Mouse (Mus musculus) neural tube, embryonic 15.5 days (tissue): Measurements from ENCODE around the gene Lmna. TPM values are rescaled to one million over a fixed set of nuclear protein-coding genes. Genes with fewer than 3 reads are reported as not detected.

ENCODE experiments used
- ATAC-seq: fragments of 200-750 bp; cut with Nextera tagmentation; 2 replicates; pipeline ENCODE4 v1.8.0; 2017; ENCODE audit warnings: mild to moderate bottlenecking, moderate TSS enrichment, moderate library complexity; ENCODE audit not compliant: low FRiP score
- H3K27ac ChIP-seq: fragments of 300-500 bp; sonication (generic); replicated peaks from 2 replicates; pipeline ENCODE4 v1.5.1; 2015; ENCODE audit warnings: mild to moderate bottlenecking, inconsistent platforms
- H3K27me3 ChIP-seq: fragments of 300-500 bp; sonication (generic); replicated peaks from 2 replicates; pipeline ENCODE4 v1.6.1; 2015; ENCODE audit warnings: inconsistent platforms
- H3K36me3 ChIP-seq: fragments of 300-500 bp; sonication (generic); 2 replicates; pipeline ENCODE4 v1.6.1; 2015; ENCODE audit warnings: inconsistent platforms
- H3K4me1 ChIP-seq: fragments of 300-500 bp; sonication (generic); 2 replicates; pipeline ENCODE4 v1.6.1; 2015; ENCODE audit warnings: inconsistent platforms
- H3K4me2 ChIP-seq: fragments of 300-500 bp; sonication (generic); 2 replicates; pipeline ENCODE4 v1.6.1; 2015; ENCODE audit warnings: inconsistent platforms, mild to moderate bottlenecking, moderate library complexity
- H3K4me3 ChIP-seq: fragments of 300-500 bp; sonication (generic); replicated peaks from 2 replicates; pipeline ENCODE4 v1.5.1; 2015; ENCODE audit warnings: mild to moderate bottlenecking, inconsistent platforms
- H3K9ac ChIP-seq: fragments of 300-500 bp; sonication (generic); replicated peaks from 2 replicates; pipeline ENCODE4 v1.6.1; 2015; ENCODE audit warnings: mild to moderate bottlenecking, inconsistent platforms
- H3K9me3 ChIP-seq: fragments of 300-500 bp; sonication (generic); replicated peaks from 2 replicates; pipeline ENCODE4 v1.6.1; 2016; ENCODE audit warnings: inconsistent platforms
- WGBS: fragments of 180-500 bp; shearing (Covaris S2); methylation state at CpG from one replicate; pipeline ENCODE4 v1.1.7; 2015; ENCODE audit warnings: mixed read lengths; 5-methylcytosine and 5-hydroxymethylcytosine counted together
- polyA plus RNA-seq: library from polyadenylated mRNA; unstranded; fragments of >200 nt; fragmentation: Nextera tagmentation; extraction: Ambion mirVana; gene quantifications from 2 replicates; pipeline ENCODE4 v1.2.1, GENCODE M21; 2015

Lmna gene
- polyA plus RNA-seq, 1 experiment from 2014 or later = 70.3 TPM

GRCm38 (mm10) chr3:88450379-88451131 lies 59.2 kb downstream of the Lmna start:
- Histone ChIP-seq H3K9me3 (no peaks in the 10 kb centered on the region), H3K27ac (no peak overlapping the region), H3K4me2 (no peak overlapping the region), H3K4me3 (no peak overlapping the region), H3K9ac (no peak overlapping the region), H3K27me3 (0 out of 2 replicates have a peak, but pooled peaks cover 3% of the 10 kb centered on the region), H3K36me3 (peaks cover 57% of the 10 kb centered on the region), H3K4me1 (peaks cover 7% of the 10 kb centered on the region; the same call in 1 of the 2 replicates)
- WGBS = 72% methylated on average over 12 of the region's 12 CpGs
- ATAC-seq = no peak

DNA sequence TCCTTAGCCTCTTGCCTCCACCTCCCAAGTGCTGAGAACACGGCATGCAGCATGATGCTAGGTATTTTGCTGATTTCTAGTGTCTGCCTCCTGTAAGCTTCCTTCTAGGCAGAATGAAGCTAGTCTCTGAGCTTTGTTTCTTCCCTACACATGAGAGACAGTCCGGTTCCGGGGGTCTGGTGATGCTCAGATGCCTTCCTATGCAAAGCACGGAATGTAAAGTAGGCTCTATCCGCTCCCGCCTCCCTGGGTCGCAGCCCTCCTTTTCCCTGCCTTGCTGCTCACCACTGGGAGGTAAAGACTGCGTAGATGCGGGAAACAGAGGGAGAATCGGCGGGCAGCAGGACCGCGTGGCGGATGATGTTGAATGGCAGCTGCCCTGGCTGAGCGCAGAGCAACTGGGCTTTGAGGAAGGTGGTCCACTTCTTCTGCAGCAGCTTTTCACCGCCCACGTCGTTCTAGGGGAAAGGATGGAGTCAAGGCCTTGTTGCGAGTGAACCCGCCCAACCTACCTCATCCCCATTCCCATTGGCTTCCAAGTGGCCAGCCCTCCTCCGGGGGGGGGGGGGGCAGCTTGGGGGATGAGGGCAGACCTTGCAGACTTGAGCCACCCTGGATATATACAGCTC lies 60.2 kb downstream of the Lmna start:
- peaks cover 64% of the 10 kb centered on the region for H3K36me3 ChIP-seq
- no peak for ATAC-seq
- H3K9me3 ChIP-seq = no peaks in the 10 kb centered on the region
- H3K4me1 ChIP-seq = 0 out of 2 replicates have a peak, but pooled peaks cover 3% of the 10 kb centered on the region
- H3K27me3 ChIP-seq = 0 out of 2 replicates have a peak, but pooled peaks cover 3% of the 10 kb centered on the region
- H3K27ac ChIP-seq = no peak overlapping the region
- H3K4me3 ChIP-seq = peak overlapping the region; percentile 15
- 7% methylated on average over 21 of the region's 21 CpGs for WGBS
- peak overlapping the region; percentile 40 for H3K4me2 ChIP-seq
- H3K9ac ChIP-seq = no peak overlapping the region

DNA sequence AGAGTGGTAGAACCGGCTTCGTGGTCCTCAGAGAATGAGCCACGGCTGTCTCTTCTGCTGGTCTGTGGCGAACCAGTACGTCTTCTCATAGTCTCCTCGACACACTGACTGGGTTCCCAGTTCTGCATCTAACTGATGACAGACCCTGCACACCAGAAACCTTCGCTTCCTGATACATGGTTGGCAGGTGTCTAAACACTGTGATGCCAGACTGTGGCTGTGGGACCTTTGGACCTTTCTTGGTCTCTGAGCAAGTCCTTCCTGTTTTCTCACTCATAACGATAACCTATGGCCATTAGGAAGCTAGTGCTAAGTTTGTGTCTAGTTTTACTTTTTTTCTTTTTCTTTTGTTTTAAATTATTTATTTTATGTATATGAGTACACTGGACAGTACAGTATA lies 61.3 kb downstream of the Lmna start:
- Histone ChIP-seq H3K36me3 (peaks cover 67% of the 10 kb centered on the region), H3K4me3 (no peak overlapping the region), H3K27ac (no peak overlapping the region), H3K9me3 (no peaks in the 10 kb centered on the region), H3K4me2 (no peak overlapping the region), H3K9ac (no peak overlapping the region), H3K4me1 (0 out of 2 replicates have a peak, but pooled peaks cover 3% of the 10 kb centered on the region), H3K27me3 (0 out of 2 replicates have a peak, but pooled peaks cover 3% of the 10 kb centered on the region)
- ATAC-seq = no peak
- 94% methylated on average over 8 of the region's 8 CpGs for WGBS

- Histone ChIP-seq H3K9me3 (no peaks in the 10 kb centered on the region), H3K4me1 (0 out of 2 replicates have a peak, but pooled peaks cover 3% of the 10 kb centered on the region), H3K9ac (no peak overlapping the region), H3K4me3 (no peak overlapping the region), H3K4me2 (no peak overlapping the region), H3K27ac (no peak overlapping the region), H3K27me3 (0 out of 2 replicates have a peak, but pooled peaks cover 3% of the 10 kb centered on the region), H3K36me3 (peaks cover 60% of the 10 kb centered on the region)
- WGBS = 58% methylated on average over 8 of the region's 8 CpGs
- ATAC-seq = no peak
Observed at GRCm38 (mm10) chr3:88447676-88448183, 62.0 kb downstream of the Lmna start.

- Histone ChIP-seq H3K27ac (no peak overlapping the region), H3K27me3 (no peaks in the 10 kb centered on the region), H3K4me1 (0 out of 2 replicates have a peak, but pooled peaks cover 3% of the 10 kb centered on the region), H3K36me3 (peaks cover 54% of the 10 kb centered on the region), H3K9ac (no peak overlapping the region), H3K9me3 (no peaks in the 10 kb centered on the region), H3K4me3 (no peak overlapping the region), H3K4me2 (no peak overlapping the region)
- no peak for ATAC-seq
- 78% methylated on average over 8 of the region's 8 CpGs for WGBS
Observed at GRCm38 (mm10) chr3:88446471-88447123, 63.2 kb downstream of the Lmna start.

DNA sequence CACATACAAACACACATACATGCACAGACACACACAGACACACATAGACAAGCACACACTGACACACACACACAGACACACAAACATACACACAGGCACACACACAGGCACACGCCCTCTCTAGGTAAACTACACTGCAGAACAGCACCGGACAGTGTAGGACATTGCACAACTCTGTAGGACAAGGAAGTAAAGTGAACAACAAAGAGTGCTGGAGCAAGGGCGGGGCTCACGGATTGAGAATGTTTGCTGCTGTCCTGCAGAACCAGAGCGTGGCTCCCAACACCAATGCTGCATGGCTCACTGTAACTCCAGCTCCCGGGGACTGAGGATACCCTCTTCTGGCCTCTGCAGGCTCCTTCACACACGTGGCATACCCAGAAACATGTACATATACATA lies 66.9 kb downstream of the Lmna start:
- H3K36me3 ChIP-seq = peaks cover 54% of the 10 kb centered on the region
- H3K27ac ChIP-seq = no peak overlapping the region
- WGBS = 82% methylated on average over 7 of the region's 7 CpGs
- H3K9ac ChIP-seq = no peak overlapping the region
- no peak overlapping the region for H3K4me2 ChIP-seq
- peaks cover 6% of the 10 kb centered on the region; the same call in 1 of the 2 replicates for H3K4me1 ChIP-seq
- no peaks in the 10 kb centered on the region for H3K9me3 ChIP-seq
- no peak for ATAC-seq
- no peaks in the 10 kb centered on the region for H3K27me3 ChIP-seq
- H3K4me3 ChIP-seq = no peak overlapping the region

- Histone ChIP-seq H3K9me3 (no peaks in the 10 kb centered on the region), H3K4me3 (no peak overlapping the region), H3K4me2 (no peak overlapping the region), H3K9ac (no peak overlapping the region), H3K27me3 (no peaks in the 10 kb centered on the region), H3K36me3 (peaks cover 54% of the 10 kb centered on the region), H3K4me1 (peaks cover 6% of the 10 kb centered on the region; the same call in 1 of the 2 replicates), H3K27ac (no peak overlapping the region)
- 84% methylated on average over 12 of the region's 12 CpGs for WGBS
- ATAC-seq = no peak
Observed at GRCm38 (mm10) chr3:88442488-88442887, 67.3 kb downstream of the Lmna start.

GRCm38 (mm10) chr3:88440500-88441381 lies 69.0 kb downstream of the Lmna start:
- WGBS = 19% methylated on average over 27 of the region's 27 CpGs
- no peaks in the 10 kb centered on the region for H3K9me3 ChIP-seq
- H3K4me1 ChIP-seq = peaks cover 6% of the 10 kb centered on the region; the same call in 1 of the 2 replicates
- H3K27ac ChIP-seq = no peak overlapping the region
- peaks cover 55% of the 10 kb centered on the region for H3K36me3 ChIP-seq
- H3K4me3 ChIP-seq = no peak overlapping the region
- no peaks in the 10 kb centered on the region for H3K27me3 ChIP-seq
- ATAC-seq = peak; percentile 28; the same call in 1 of the 2 replicates
- H3K4me2 ChIP-seq = peak overlapping the region; percentile 25
- 0 out of 2 replicates have a peak overlapping the region, but pooled peaks have one; percentile 17 for H3K9ac ChIP-seq

- H3K4me3 ChIP-seq = no peak overlapping the region
- H3K27ac ChIP-seq = no peak overlapping the region
- no peaks in the 10 kb centered on the region for H3K9me3 ChIP-seq
- no peak overlapping the region for H3K9ac ChIP-seq
- H3K4me1 ChIP-seq = peaks cover 6% of the 10 kb centered on the region; the same call in 1 of the 2 replicates
- no peak for ATAC-seq
- peaks cover 55% of the 10 kb centered on the region for H3K36me3 ChIP-seq
- no peak overlapping the region for H3K4me2 ChIP-seq
- WGBS = 28% methylated on average over 4 of the region's 4 CpGs
- H3K27me3 ChIP-seq = no peaks in the 10 kb centered on the region
Observed at GRCm38 (mm10) chr3:88439582-88439981, 70.2 kb downstream of the Lmna start.

- Histone ChIP-seq H3K4me2 (peak overlapping the region; percentile 51; the same call in 1 of the 2 replicates), H3K4me3 (no peak overlapping the region), H3K36me3 (peaks cover 50% of the 10 kb centered on the region), H3K27me3 (no peaks in the 10 kb centered on the region), H3K27ac (no peak overlapping the region), H3K9me3 (no peaks in the 10 kb centered on the region), H3K9ac (no peak overlapping the region), H3K4me1 (peaks cover 6% of the 10 kb centered on the region; the same call in 1 of the 2 replicates)
- 78% methylated on average over 10 of the region's 10 CpGs for WGBS
- ATAC-seq = no peak
Observed at GRCm38 (mm10) chr3:88437454-88437853, 72.3 kb downstream of the Lmna start.
